Mouse (Mus musculus) frontal cortex, adult (tissue): Measurements from ENCODE around the gene Gzmn.
"Not testable (repeated sequence)": the region's sequence is repeated elsewhere in the genome, so short reads cannot be mapped to it uniquely, and the experiment has no call there.

ENCODE experiments used
- ATAC-seq: cut with Nextera tagmentation; 2 replicates; pipeline ENCODE4 v1.9.2; 2017; ENCODE audit warnings: mild to moderate bottlenecking, moderate library complexity, mixed read lengths; ENCODE audit not compliant: low TSS enrichment

Gzmn gene

DNA sequence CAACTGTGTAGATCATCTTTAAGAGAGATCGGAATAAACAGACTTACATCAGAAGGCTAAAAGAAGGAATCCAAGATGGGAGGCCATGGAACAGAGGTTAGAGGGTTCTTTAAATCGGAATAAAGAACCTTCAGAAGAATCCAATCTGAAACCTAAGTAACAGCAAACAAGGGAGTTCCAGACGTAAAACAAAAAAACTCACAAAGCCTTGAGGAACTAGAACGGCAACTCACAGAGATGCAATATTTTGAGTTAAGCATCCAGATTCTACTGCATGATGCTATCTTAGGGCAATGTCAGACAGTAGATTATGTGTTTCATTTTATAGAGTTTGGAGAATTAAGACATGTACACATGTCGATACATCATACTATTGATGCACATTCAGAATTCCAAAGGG, at the start of gene Gzmn:
TSS of gene Gzmn (minus strand) at position 101 of the 400 bp plus-strand sequence.
- no peak for ATAC-seq

DNA sequence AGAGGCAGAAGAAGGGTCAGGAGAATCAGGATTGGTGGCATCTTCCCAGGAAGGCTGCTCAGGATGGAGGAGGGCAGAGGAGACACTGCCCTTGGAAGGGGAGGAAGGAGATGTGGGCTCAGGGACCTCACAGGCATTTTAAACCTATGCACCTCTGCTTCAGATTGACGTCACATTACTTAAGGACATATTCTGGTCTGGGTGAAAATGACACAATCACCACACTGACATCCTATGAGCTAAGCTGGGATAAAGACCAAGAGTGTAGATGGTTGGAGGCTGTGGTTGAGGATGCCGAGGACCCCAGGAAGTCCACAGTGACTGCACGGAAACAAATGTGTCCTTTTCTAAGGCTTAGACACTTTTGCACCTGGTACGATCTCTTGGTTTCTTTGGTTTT, 36.9 kb upstream of the Gzmn start, which contains the start of gene Gzmf:
TSS of gene Gzmf (minus strand) at position 101 of the 400 bp plus-strand sequence.
- no peak for ATAC-seq

DNA sequence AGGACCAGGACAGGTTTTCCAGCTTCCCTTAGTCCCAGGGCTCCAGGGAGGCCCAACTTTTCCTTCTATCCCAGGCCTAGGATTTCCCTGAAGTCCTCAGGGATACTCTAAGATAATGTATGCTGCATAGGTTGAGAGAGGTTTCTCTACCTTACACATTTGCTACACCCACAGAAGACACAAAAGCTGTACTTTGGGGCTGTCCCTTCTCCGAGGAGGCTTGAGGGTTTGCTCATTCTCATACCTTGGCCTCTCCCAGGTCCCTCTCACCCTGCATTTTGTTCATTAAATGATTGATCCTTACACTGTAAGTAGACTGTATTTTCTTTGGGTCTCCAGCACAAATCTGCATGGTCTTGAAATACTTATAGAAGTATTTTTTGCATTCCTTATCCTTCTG, 31.2 kb upstream of the Gzmn start:
- ATAC-seq = no peak

DNA sequence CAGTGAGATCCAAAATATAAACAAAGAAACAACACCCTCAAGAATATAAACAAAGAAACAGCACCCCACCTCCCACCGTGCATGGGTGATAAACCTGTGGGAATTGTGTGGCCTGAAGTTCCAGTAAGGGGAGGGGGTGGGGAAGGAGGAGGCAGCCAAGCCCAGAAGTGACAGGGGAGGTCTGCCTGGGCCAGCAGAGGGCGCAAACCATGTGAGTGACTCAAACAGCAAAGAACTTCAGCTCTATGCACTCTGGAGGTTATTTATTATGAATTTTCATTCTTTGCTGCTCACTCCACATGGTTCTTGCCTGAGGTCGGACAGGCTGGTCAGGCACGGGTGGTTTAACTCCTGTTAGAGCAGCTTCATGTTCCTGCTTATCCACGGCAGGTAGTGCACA, 30.6 kb upstream of the Gzmn start:
- ATAC-seq = peak; percentile 69; the same call in 1 of the 2 replicates

DNA sequence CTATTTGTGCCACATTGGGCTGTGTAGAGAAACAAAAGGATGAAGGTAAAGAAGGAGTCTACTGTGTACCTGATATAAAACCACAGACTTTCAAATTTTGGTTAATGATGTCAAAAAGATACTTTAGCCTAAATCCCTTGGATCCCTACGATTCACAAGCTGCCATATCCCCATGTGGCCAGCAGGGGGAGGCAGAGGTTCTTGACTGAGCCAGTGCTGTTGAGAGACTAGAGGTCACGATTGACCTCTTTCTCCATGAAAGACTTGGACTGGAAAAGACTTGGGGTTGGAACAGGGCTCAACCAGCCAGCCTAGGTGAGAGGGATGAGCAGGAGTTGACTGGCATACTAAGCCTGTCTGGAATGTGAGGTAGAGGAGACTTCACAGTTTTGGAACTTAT, 29.6 kb upstream of the Gzmn start:
- ATAC-seq = peak; percentile 73

DNA sequence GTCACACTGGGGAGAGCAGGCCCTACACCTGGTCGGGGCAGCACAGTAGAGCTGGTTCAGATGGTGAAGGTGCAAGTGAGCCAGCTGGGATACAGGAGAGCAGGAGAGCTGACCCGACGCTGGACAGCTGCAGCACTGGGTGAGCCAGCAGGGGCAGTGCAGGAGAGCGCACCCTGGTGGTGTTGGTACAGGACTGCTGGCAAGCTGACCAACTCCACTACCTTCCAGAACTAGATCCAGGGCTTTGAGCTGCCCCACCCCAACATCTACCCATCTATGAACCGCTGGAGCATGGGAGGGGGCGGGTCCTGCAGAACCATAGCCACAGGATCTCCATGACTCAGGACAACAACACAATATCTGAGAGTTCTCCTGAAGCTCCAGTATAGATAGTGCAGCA, 12.5 kb upstream of the Gzmn start:
- ATAC-seq = no peak

DNA sequence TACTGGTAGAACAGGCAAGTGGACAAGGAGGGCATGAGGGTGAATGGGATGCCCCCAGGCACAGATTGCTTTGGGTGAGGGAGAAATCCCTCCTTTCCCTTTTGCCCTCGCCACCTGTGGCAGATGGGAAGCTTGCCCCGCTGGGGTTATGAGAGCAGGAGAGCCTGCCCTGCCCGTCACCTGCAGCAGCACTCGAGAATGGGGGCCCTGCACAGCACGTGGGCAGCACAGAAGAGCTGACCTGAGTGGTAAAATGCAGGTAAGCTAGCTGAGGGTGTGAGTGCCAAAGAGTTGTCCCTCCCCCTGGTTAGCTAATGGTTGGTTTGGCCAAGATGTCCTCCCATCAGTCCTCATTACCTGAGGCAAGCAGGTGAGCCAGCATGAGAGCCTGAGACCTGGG, 12.1 kb upstream of the Gzmn start:
- ATAC-seq = no peak

DNA sequence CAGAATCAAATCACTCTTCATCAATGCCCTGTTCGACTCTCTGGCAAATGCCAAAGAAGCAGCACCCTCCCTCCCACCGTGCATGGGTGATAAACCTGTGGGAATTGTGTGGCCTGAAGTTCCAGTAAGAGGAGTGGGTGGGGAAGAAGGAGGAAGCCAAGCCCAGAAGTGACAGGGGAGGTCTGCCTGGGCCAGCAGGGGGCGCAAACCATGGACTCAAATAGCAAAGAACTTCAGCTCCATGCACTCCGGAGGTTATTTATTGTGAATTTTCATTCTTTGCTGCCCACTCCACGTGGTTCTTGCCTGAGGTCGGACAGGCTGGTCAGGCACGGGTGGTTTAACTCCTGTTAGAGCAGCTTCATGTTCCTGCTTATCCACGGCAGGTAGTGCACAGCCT, 3.3 kb upstream of the Gzmn start:
- 0 out of 2 replicates have a peak, but pooled peaks have one; percentile 64 for ATAC-seq

DNA sequence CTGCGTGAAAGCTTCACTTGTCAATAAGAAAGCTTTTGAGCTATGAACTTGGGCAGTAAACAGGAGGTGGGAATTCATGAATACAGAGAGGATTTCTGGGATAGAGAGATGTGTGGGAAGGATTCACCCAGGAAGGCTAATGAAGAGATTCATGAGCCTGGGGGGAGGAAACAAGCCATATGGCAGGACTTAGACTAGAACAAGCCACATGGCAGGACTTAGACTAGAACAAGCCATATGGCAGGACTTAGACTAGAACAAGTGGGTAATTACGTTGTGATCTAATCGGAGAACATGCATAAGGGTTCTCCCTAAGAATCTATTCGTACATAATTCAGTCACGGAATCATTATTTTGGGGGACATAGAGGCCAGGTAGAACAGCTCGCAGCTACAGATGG, 1.0 kb downstream of the Gzmn start:
- ATAC-seq = peak; percentile 60

DNA sequence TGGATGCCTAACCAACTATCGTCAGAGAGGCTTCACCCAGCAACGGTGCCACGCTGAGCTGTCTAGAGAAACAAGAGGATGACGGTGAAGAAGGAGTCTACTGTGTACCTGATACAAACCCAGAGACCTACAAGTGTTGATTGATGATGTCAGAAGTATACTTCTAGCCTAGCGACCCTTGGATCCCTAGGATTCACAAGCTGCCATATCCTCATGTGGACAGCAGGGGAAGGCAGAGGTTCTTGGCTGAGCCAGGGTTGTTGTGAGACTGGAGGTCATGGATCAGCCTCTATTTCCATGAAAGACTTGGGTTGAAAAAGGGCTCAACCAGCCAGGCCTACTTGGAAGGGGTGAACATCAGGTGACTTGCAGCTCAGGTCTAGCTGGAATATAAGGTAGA, 1.7 kb downstream of the Gzmn start:
- no peak for ATAC-seq

DNA sequence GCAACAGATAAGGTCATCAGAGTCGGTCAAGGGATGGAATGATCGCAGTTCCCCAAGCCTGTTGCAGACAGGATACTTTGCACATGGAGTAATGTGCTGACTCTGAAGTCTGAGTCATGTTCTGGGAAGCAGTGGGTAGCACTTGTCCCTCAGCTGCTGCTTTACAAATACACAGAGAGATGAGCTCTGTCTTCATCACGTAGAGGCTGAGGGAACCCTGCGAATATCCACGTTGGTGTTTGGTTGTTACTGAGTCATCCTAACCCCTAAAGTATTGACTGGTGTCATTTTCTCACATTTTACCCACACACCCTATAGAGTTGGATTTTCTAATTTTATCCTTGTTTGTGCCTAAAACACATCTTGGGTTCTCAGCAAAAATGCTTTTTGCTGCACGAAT, 6.4 kb downstream of the Gzmn start:
- ATAC-seq = peak; percentile 97

DNA sequence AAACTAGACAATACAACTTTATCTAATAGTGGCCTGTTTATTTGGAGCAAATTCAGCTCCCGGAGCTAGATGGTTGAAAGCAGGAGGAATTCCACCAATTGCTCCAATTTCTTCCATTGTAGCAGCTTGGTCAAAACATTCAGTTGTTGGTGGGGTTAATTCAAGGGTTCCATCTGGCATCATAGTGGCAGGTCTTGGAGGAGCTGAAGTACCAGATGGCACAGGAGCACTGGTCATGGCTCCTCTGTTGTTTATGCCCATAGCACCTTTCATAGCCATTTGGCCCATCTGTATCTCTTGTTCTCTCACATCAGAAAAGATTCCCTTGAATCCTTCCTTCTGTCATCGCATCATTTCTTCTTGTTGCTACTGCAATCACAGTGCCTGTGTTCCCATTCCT, 12.3 kb downstream of the Gzmn start:
- ATAC-seq = no peak

DNA sequence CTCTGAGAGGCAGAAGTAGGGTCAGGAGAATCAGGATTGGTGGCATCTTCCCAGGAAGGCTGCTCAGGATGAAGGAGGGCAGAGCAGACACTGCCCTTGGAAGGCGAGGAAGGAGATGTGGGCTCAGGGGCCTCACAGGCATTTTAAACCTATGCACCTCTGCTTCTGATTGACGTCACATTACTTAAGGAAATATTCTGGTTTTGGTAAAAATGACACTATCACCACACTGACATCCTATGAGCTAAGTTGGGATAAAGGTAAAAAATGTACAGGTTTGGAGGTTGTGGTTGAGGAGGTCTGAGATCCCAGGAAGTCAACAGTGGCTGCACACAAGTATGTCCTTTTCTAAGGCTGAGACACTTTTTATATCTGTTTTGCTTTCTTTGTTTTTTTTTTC, 14.9 kb downstream of the Gzmn start, which contains the start of gene Gzmg:
TSS of gene Gzmg (minus strand) at position 101 of the 400 bp plus-strand sequence.
- ATAC-seq = not testable (repeated sequence)

DNA sequence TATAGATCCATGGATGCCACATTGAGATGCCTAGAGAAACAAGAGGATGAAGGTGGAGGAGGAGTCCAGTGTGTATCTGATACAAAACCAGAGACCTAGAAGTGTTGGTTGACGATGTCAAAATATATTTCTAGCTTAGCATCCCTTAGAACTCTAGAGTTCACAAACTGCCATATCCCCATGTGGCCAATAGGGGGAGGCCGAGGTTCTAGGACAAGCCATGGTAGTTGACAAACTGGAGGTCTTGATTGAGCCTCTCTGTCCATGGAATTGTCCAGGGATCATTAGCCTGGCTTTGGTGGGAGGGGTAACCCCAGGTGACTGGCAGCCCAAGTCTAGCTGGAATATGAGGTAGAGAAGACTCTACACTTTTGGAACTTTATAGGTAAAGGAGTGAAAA, 19.1 kb downstream of the Gzmn start:
- ATAC-seq = no peak

DNA sequence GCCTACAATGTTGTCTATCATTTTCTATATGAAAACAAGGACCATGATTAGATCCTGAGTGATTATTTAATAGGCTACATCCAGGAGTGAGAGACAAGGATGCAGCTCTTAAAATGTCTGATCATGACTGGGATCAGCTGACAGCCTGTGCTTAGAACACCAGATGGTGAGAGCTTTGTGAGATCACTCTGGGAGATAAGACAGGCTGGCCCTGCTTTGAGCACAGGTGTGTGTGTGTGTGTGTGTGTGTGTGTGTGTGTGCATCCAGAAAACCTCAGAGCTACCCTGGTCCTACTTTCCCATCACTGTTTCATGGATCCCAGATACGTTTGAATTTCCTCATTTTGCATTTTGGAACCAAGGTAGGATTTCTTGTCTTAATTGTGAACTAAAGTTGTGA, 40.7 kb downstream of the Gzmn start:
- ATAC-seq = not testable (repeated sequence)

DNA sequence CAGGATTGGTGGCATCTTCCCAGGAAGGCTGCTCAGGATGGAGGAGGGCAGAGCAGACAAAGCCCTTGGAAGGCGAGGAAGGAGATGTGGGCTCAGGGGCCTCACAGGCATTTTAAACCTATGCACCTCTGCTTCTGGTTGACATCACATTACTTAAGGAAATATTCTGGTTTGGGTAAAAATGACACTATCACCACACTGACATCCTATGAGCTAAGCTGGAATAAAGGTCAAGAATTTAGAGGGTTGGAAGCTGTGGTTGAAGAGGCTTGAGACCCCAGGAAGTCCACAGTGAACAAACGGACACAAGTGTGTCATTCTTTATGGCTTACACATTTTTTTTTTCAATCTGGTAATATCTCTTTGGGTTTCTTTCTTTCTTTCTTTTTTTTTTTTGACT, 41.9 kb downstream of the Gzmn start, which contains the start of gene Gzmd:
TSS of gene Gzmd (minus strand) at position 101 of the 400 bp plus-strand sequence.
- ATAC-seq = not testable (repeated sequence)

DNA sequence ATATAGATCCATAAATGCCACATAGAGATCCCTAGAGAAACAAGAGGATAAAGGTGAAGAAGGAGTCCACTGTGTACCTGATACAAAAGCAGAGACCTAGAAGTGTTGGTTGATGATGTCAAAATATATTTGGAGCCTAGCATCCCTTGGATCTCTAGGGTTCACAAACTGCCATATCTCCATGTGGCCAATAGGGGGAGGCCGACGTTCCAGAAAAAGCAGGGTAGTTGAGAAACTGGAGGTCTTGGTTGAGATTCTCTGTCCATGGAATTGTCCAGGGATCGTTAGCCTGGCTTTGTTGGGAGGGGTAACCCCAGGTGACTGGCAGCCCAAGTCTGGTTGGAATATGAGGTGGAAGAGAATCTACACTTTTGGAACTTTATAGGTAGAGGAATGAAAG, 46.1 kb downstream of the Gzmn start:
- no peak for ATAC-seq

DNA sequence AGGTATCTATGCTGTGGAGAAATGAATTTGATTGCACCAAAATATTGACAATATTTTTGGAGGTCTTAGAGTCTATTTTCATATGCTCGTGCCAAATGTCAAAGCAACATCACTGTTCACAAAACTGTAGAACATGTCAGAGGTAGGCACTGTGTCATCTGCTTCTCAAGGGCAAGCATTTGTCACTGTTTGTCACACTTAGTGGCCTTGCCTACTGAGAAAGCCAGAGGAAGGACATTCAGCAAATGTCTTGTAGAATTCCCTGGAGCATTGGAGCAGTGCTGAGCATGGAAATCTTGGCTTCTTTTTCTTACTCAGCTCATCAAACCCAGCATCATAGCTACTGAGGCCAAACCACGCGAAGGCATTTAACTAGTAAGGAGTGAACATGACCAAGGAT, 50.9 kb downstream of the Gzmn start:
- no peak for ATAC-seq

DNA sequence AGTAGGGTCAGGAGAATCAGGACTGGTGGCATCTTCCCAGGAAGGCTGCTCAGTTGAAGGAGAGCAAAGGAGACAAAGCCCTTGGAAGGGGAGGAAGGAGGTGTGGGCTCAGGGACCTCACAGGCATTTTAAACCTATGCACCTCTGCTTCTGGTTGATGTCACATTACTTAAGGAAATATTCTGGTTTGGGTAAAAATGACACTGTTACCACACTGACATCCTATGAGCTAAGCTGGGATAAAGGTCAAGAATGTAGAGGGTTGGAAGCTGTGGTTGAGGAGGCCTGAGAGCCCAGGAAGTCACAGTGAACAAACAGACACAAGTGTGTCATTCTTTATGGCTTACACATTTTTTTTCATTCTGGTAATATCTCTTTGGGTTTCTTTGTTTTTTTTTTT, 53.9 kb downstream of the Gzmn start, which contains the start of gene Gzme:
TSS of gene Gzme (minus strand) at position 101 of the 400 bp plus-strand sequence.
- no peak for ATAC-seq
